Mouse (Mus musculus) hindbrain, postnatal 0 days (tissue): ENCODE measurements around the gene Gemin5. TPM values are rescaled to one million over a fixed set of nuclear protein-coding genes. Genes with fewer than 3 reads are reported as not detected.
"Not testable (repeated sequence)": the region's sequence is repeated elsewhere in the genome, so short reads cannot be mapped to it uniquely, and the experiment has no call there.

Experiments used
- ATAC-seq: fragments of 200-750 bp; cut with Nextera tagmentation; 2 replicates; pipeline ENCODE4 v1.8.0; 2017; ENCODE audit warnings: mild to moderate bottlenecking, moderate TSS enrichment, moderate library complexity
- DNase-seq: peaks from one replicate; pipeline ENCODE4 v3.0.0-alpha.2; 2015; ENCODE audit warnings: low spot score
- H3K27ac ChIP-seq: fragments of 300-500 bp; sonication (generic); 2 replicates; pipeline ENCODE4 v1.5.1; 2014; ENCODE audit warnings: mild to moderate bottlenecking
- H3K27me3 ChIP-seq: fragments of 300-500 bp; sonication (generic); 2 replicates; pipeline ENCODE4 v1.6.1; 2014; ENCODE audit warnings: low read length, mixed read lengths; ENCODE audit not compliant: insufficient read depth
- H3K36me3 ChIP-seq: fragments of 300-500 bp; sonication (generic); 2 replicates; pipeline ENCODE4 v1.6.1; 2014; ENCODE audit warnings: low read length, mixed read lengths; ENCODE audit not compliant: insufficient read depth
- H3K4me1 ChIP-seq: fragments of 300-500 bp; sonication (generic); 2 replicates; pipeline ENCODE4 v1.6.1; 2014; ENCODE audit warnings: antibody characterized with exemption, low read length, mixed read lengths; ENCODE audit not compliant: insufficient read depth
- H3K4me2 ChIP-seq: fragments of 300-500 bp; sonication (generic); 2 replicates; pipeline ENCODE4 v1.6.1; 2014; ENCODE audit warnings: low read depth, mild to moderate bottlenecking, low read length, moderate library complexity, mixed read lengths
- H3K4me3 ChIP-seq: fragments of 300-500 bp; sonication (generic); 2 replicates; pipeline ENCODE4 v1.5.1; 2014; ENCODE audit warnings: low read length
- H3K9ac ChIP-seq: fragments of 300-500 bp; sonication (generic); replicated peaks from 2 replicates; pipeline ENCODE4 v1.6.1; 2014; ENCODE audit warnings: mild to moderate bottlenecking, low read length, moderate library complexity, mixed read lengths
- H3K9me3 ChIP-seq: fragments of 300-500 bp; sonication (generic); 2 replicates; pipeline ENCODE4 v1.6.1; 2016; ENCODE audit warnings: low read length, mixed read lengths
- CTCF ChIP-seq: IDR thresholded peaks from 2 replicates; pipeline ENCODE4 v1.5.1; 2016; ENCODE audit warnings: antibody characterized with exemption, control low read depth, low read depth
- WGBS: fragments of 180-500 bp; shearing (Covaris S2); extraction: QIAGEN DNeasy Blood & Tissue Kit; methylation state at CpG from one replicate; pipeline ENCODE4 v1.1.7; 2014; 5-methylcytosine and 5-hydroxymethylcytosine counted together
- polyA plus RNA-seq: library from polyadenylated mRNA; unstranded; fragments of >200 nt; fragmentation: Nextera tagmentation; extraction: Ambion mirVana; gene quantifications from 2 replicates; pipeline ENCODE4 v1.2.1, GENCODE M21; 2015
- total RNA-seq: library from RNA; depleted of rRNA; stranded (reverse); fragments of >200 nt; gene quantifications from 2 replicates; pipeline ENCODE4 v1.2.3, GENCODE M21; 2014; rRNA removed

Gemin5 gene
- total RNA-seq = 19.6 and 21.2 TPM in 2 replicates
- polyA plus RNA-seq = 10.4 and 11.2 TPM in 2 replicates

DNA sequence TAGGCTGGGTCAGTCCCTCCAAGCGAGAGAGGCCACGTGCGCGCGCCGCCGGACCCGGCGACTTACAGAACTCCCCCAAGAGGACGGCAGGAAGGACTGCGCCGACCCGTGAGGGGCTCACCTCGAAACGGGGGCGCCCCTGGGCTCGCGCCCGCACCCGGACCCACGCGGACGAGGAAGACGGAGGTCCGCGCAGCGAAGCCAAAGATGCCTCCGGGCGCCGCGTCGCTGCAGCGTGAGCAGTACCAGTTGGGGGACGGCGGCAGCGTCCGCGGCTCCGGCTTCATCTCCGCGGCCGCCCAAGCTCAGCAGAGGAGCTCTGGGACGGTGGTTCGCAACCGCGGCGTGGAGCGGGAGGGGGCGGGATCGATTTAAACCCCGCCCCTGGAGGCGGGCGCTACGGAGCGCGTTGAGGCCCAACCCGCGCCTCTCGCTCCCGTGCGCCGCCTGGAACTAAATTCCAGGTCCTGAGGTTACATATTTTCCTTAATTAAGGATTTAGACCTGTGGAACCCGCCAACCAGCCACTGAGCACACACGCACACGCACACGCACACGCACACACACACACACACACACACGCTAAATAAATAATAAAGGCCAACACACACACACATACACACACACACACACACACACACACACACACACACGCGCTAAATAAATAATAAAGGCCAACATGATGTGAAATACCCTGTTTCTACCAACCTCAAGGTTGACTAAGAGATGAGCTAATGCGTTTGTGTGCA lies at the start of gene Gemin5:
Gene Gemin5, minus strand, starts transcription at position 373 of the 749 bp plus-strand sequence.
- TF ChIP-seq CTCF = peak; percentile 37
- H3K4me2 ChIP-seq = peak within 1 kb of the TSS; percentile 76
- DNase-seq (peak; percentile 94), ATAC-seq (peak; percentile 91)
- WGBS = under 1% methylated on average over 53 of the region's 71 CpGs
- no peaks in the 10 kb centered on the region for H3K9me3 ChIP-seq
- peaks cover 9% of the 10 kb centered on the region for H3K4me1 ChIP-seq
- peaks cover 9% of the 10 kb centered on the region; the same call in 1 of the 2 replicates for H3K36me3 ChIP-seq
- peak within 1 kb of the TSS; percentile 76 for H3K9ac ChIP-seq
- peak within 1 kb of the TSS; percentile 48 for H3K27ac ChIP-seq
- no peaks in the 10 kb centered on the region for H3K27me3 ChIP-seq
- peak within 1 kb of the TSS; percentile 88 for H3K4me3 ChIP-seq

DNA sequence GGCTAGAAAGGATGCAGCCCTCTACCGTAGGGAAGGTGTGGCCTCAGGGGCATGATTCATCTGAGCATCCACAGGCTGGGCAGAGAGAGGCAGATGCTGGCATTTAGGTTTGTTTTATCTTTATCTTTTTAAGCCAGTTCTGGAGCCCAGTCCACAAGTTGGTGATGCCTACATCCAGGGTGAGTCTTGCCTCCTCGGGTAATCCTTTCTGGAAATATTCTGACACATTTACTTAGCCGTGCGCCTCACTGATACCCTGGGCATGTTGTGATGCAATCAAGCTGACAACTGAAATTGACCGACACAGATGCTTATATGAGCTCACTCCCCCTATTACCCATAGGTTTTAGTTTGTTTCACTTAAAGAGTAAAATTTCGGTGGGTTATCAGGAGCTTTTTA lies 48.5 kb upstream of the Gemin5 start:
- H3K9me3 ChIP-seq = no peaks in the 10 kb centered on the region
- no peak overlapping the region for H3K27ac ChIP-seq
- no peak for DNase-seq
- no peak overlapping the region for H3K4me2 ChIP-seq
- no peaks in the 10 kb centered on the region for H3K27me3 ChIP-seq
- 85% methylated on average over 6 of the region's 6 CpGs for WGBS
- no peak overlapping the region for H3K4me3 ChIP-seq
- no peak for ATAC-seq
- H3K9ac ChIP-seq = no peak overlapping the region
- no peaks in the 10 kb centered on the region for H3K4me1 ChIP-seq
- TF ChIP-seq CTCF = no peak
- no peaks in the 10 kb centered on the region for H3K36me3 ChIP-seq

- Histone ChIP-seq H3K27me3 (no peaks in the 10 kb centered on the region), H3K36me3 (no peaks in the 10 kb centered on the region)
- ATAC-seq = no peak
Observed at GRCm38 (mm10) chr11:58215814-58216213, 47.5 kb upstream of the Gemin5 start.

DNA sequence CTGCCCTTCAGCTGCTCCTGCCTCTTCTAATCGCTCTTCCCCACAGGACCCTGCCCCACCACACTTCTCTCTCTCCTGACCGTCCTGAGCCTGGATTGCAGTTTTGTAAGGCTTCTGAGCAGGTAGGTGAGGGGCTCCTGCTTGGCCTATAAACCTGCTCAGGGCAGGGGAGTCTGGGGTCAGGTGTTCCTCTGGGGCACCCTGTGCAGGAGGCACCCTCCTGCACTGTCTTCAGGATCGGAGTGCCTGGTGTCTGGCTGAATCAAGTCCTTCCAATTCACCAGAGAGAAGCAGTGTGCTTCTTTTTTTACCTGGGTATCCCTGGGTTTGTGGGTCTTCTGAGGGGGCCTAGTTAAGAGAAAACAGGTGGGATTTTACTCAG lies 46.7 kb upstream of the Gemin5 start:
- ATAC-seq, H3K4me1 ChIP-seq, DNase-seq, H3K27me3 ChIP-seq, H3K27ac ChIP-seq, H3K9ac ChIP-seq, H3K36me3 ChIP-seq, H3K9me3 ChIP-seq: not testable (repeated sequence)
- 33% methylated on average over 2 of the region's 3 CpGs for WGBS
- H3K4me2 ChIP-seq = peak overlapping the region; percentile 47; the same call in 1 of the 2 replicates
- H3K4me3 ChIP-seq = peak overlapping the region; percentile 29; the same call in 1 of the 2 replicates

More at GRCm38 (mm10) chr11:58215814-58216213, 47.5 kb upstream of the Gemin5 start:
- Histone ChIP-seq H3K4me1 (no peaks in the 10 kb centered on the region), H3K4me3 (no peak overlapping the region), H3K27ac (no peak overlapping the region), H3K4me2 (no peak overlapping the region), H3K9me3 (no peaks in the 10 kb centered on the region), H3K9ac (no peak overlapping the region)
- WGBS = 88% methylated on average over 5 of the region's 5 CpGs
- no peak for DNase-seq
- no peak for TF ChIP-seq CTCF

DNA sequence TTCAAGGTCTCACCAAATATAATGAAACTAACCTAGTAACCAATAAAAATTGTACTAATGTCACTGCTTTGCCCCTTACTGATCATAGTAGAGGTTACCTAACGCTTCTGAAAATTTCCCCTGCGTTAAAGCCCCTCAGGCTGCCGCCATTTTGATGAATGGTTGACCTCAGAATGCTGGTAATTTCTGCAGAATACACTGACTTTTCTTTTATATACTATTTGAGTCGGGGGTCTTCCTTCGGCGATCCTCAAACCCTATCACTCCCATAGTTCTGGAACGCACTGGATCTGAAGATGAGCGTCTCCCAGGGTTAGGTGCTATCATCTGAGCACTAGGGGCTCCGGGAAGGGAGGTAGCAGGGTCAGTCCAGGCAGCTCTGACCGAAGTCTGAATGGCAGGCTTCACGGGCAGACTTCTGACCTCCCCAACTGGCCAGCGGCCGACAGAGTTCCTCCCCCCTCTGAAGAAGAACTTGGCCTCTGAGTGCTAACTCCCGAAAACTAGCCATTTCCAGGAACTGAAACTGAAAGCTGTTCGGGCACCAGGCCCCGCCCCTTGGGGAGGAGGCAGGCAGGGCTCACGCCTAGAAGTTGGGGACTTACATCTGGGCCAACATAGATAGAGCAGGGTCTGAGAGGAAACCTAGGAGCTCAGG lies 46.2 kb upstream of the Gemin5 start:
- DNase-seq = peak; percentile 31
- H3K4me1 ChIP-seq = no peaks in the 10 kb centered on the region

DNA sequence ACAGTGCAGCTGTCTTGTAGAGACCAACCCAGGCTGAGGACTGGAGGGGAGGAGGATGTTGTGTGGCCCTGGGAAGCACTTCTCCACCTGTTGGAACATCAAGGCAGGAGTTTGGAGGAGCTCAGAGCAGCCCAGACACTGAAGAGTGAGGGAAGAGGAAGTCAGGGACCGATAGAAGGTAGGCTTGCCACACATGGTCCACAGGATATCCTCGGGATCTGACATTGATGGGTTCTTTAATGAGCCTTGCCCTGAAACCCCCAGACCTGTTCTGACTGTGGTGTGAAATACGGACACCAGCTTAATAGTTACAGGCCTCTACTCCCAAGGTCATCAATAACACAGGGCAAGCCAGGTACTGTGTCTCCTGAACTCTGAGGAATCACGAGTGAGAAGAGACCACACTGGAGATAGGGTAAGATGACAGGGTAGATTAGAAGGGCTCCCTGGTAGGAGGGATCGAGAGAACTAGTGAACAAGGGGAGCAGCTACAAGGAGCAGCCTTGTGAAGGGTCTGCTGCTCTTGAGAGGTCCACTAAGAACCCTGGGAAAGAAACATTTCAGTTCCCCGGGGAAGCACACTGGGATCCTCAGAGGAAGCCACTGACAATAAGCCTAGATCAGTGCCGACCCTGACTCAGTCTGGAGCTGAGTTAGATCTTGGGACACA lies 45.5 kb upstream of the Gemin5 start:
- Histone ChIP-seq H3K4me3 (no peak overlapping the region), H3K9me3 (no peaks in the 10 kb centered on the region), H3K27ac (no peak overlapping the region), H3K36me3 (no peaks in the 10 kb centered on the region), H3K4me1 (no peaks in the 10 kb centered on the region), H3K9ac (no peak overlapping the region), H3K27me3 (no peaks in the 10 kb centered on the region), H3K4me2 (no peak overlapping the region)
- no peak for TF ChIP-seq CTCF
- DNase-seq (no peak), ATAC-seq (no peak)
- WGBS = 83% methylated on average over 7 of the region's 7 CpGs

More for the DNA sequence above, 46.2 kb upstream of the Gemin5 start:
- Histone ChIP-seq H3K9ac (0 out of 2 replicates have a peak overlapping the region, but pooled peaks have one; percentile 25), H3K27me3 (no peaks in the 10 kb centered on the region), H3K4me2 (peak overlapping the region; percentile 47), H3K9me3 (no peaks in the 10 kb centered on the region), H3K4me3 (peak overlapping the region; percentile 29), H3K27ac (no peak overlapping the region), H3K36me3 (no peaks in the 10 kb centered on the region)
- peak; percentile 58; the same call in 1 of the 2 replicates for ATAC-seq
- no peak for TF ChIP-seq CTCF
- 48% methylated on average over 17 of the region's 17 CpGs for WGBS
